Comparison of ENCODE assay signal across 10 mouse cellular contexts in genomic region chr12:117560450-117560849, GRCm38 (mm10). TPM values are rescaled to one million over a fixed set of nuclear protein-coding genes. Genes with fewer than 3 reads are reported as not detected.
DNase-seq lines count a peak whose midpoint lies in the region; ATAC-seq and TF ChIP-seq lines count a peak whose summit lies in the region.
"Had no signal": no experiment of that assay in that cellular context is flagged by ENCODE, and none has a peak within 500 bp of the region (broad histone marks: within the 10 kb centered on the region; RNA-seq: fewer than 3 reads in every experiment).

No protein-coding gene starts in this region.

- no peak for TF ChIP-seq POLR2A in lung, adult 2 months (IDR thresholded peaks at IDR 0.05; ENCODE audit: borderline replicate concordance, extremely low read depth, low read depth, low read length)

- no peaks in the 10 kb centered on the region for H3K4me1 ChIP-seq in intestine, embryonic 15.5 days (replicated peaks)
- H3K4me1 ChIP-seq in lung, adult 2 months (ENCODE audit: control insufficient read depth, insufficient read depth, low read length): peaks cover 5% of the 10 kb centered on the region
- H3K4me1 ChIP-seq in stomach, embryonic 15.5 days: no peaks in the 10 kb centered on the region
- H3K4me1 ChIP-seq in forebrain, embryonic 12.5 days: no peaks in the 10 kb centered on the region
- H3K4me1 ChIP-seq: embryonic facial prominence, embryonic 15.5 days had no signal

- no peak for TF ChIP-seq CTCF in lung, adult 2 months (IDR thresholded peaks at IDR 0.05; ENCODE audit: insufficient read depth, low read length)

- H3K9ac ChIP-seq in intestine, embryonic 15.5 days: no peak overlapping the region
- no peak overlapping the region for H3K9ac ChIP-seq in stomach, embryonic 15.5 days
- H3K9ac ChIP-seq in forebrain, embryonic 12.5 days: no peak overlapping the region
- H3K9ac ChIP-seq: embryonic facial prominence, embryonic 15.5 days had no signal

- peak; percentile 50 for ATAC-seq in intestine, embryonic 15.5 days
- peak; percentile 22; the same call in 1 of the 2 replicates for ATAC-seq in stomach, embryonic 15.5 days (ENCODE audit: insufficient read depth, low FRiP score, low read depth)
- ATAC-seq in forebrain, embryonic 12.5 days (ENCODE audit: low FRiP score): no peak
- ATAC-seq in activated CD4-positive, CD25-positive, alpha-beta regulatory T cell, adult 4 months: no peak
- ATAC-seq: Patski had no signal

- H3K27me3 ChIP-seq in intestine, embryonic 15.5 days (replicated peaks): no peaks in the 10 kb centered on the region
- no peaks in the 10 kb centered on the region for H3K27me3 ChIP-seq in stomach, embryonic 15.5 days (replicated peaks)
- no peaks in the 10 kb centered on the region for H3K27me3 ChIP-seq in forebrain, embryonic 12.5 days
- H3K27me3 ChIP-seq: embryonic facial prominence, embryonic 15.5 days; Patski had no signal

- WGBS in intestine, embryonic 15.5 days: 66% methylated on average over 11 of the region's 11 CpGs
- 34% methylated on average over 11 of the region's 11 CpGs for WGBS in lung, adult 2 months
- 67% methylated on average over 11 of the region's 11 CpGs for WGBS in stomach, embryonic 15.5 days
- WGBS in forebrain, embryonic 12.5 days: 87% methylated on average over 11 of the region's 11 CpGs

- DNase-seq in left cerebral cortex, postnatal 14 days (ENCODE audit: low spot score in 2 of 2): peak; percentile 32 to 43
- DNase-seq in left cerebral cortex, adult 18-20 months (ENCODE audit: low spot score in 2 of 2): no peak
- no peak for DNase-seq in lung, adult 2 months
- no peak for DNase-seq in thymus, postnatal 4 days

- H3K36me3 ChIP-seq in intestine, embryonic 15.5 days: no peaks in the 10 kb centered on the region
- H3K36me3 ChIP-seq in stomach, embryonic 15.5 days: no peaks in the 10 kb centered on the region
- no peaks in the 10 kb centered on the region for H3K36me3 ChIP-seq in forebrain, embryonic 12.5 days (replicated peaks)
- H3K36me3 ChIP-seq: embryonic facial prominence, embryonic 15.5 days had no signal

- H3K4me3 ChIP-seq in intestine, embryonic 15.5 days (replicated peaks): no peak overlapping the region
- H3K4me3 ChIP-seq in lung, adult 2 months (replicated peaks; ENCODE audit: extremely low read depth, low read depth, low read length): peak overlapping the region; percentile 3
- H3K4me3 ChIP-seq in stomach, embryonic 15.5 days (replicated peaks): no peak overlapping the region
- H3K4me3 ChIP-seq in forebrain, embryonic 12.5 days (replicated peaks): no peak overlapping the region
- H3K4me3 ChIP-seq: embryonic facial prominence, embryonic 15.5 days had no signal

- no peak overlapping the region for H3K4me2 ChIP-seq in intestine, embryonic 15.5 days (replicated peaks)
- no peak overlapping the region for H3K4me2 ChIP-seq in stomach, embryonic 15.5 days
- no peak overlapping the region for H3K4me2 ChIP-seq in forebrain, embryonic 12.5 days
- H3K4me2 ChIP-seq: embryonic facial prominence, embryonic 15.5 days had no signal

- H3K9me3 ChIP-seq in intestine, embryonic 15.5 days: no peaks in the 10 kb centered on the region
- no peaks in the 10 kb centered on the region for H3K9me3 ChIP-seq in stomach, embryonic 15.5 days
- H3K9me3 ChIP-seq in forebrain, embryonic 12.5 days: no peaks in the 10 kb centered on the region
- H3K9me3 ChIP-seq: embryonic facial prominence, embryonic 15.5 days had no signal

- intact Hi-C loops in left cerebral cortex, postnatal 14 days (cut with DNase I): no loop called here

- H3K27ac ChIP-seq in intestine, embryonic 15.5 days: no peak overlapping the region
- peak overlapping the region; percentile 40; the same call in 1 of the 2 replicates for H3K27ac ChIP-seq in stomach, embryonic 15.5 days
- no peak overlapping the region for H3K27ac ChIP-seq in forebrain, embryonic 12.5 days
- H3K27ac ChIP-seq: embryonic facial prominence, embryonic 15.5 days had no signal

RNA-seq across cellular contexts. Expression of gene Rapgef5, which starts 44.2 kb away (rescaled TPM):
- 100 to 1,000 TPM; 129 to 141 TPM for total RNA-seq in left cerebral cortex, postnatal 14 days (2021)
- 100 to 1,000 TPM; 151 to 174 TPM for total RNA-seq in left cerebral cortex, adult 18-20 months (2021)
- polyA plus RNA-seq in intestine, embryonic 15.5 days (2015; fragmentation: Nextera tagmentation; extraction: Ambion mirVana): 9.8 and 10.2 TPM in 2 replicates
- 43.3 and 56.6 TPM in 2 replicates for polyA plus RNA-seq in lung, adult 2 months (2012; rRNA removed)
- 10.4 and 10.9 TPM in 2 replicates for polyA plus RNA-seq in stomach, embryonic 15.5 days (2015; fragmentation: Nextera tagmentation; extraction: Ambion mirVana)
- 17.0 and 20.8 TPM in 2 replicates for polyA plus RNA-seq in forebrain, embryonic 12.5 days (2016; fragmentation: Nextera tagmentation; extraction: Ambion mirVana)
- under 1 TPM; 0.42 to 0.67 TPM for polyA plus RNA-seq in activated CD4-positive, CD25-positive, alpha-beta regulatory T cell, adult 4 months (2017; shearing (Covaris generic))

Comparison
In these comparisons a context has a peak if more than half of its experiments do, and no peak if none do; other contexts are left out.
1. DNase-seq: peak in left cerebral cortex, postnatal 14 days (2 of 2); none in left cerebral cortex, adult 18-20 months (0 of 2), lung, adult 2 months (single experiment) and thymus, postnatal 4 days (single experiment).
2. ATAC-seq: peak in intestine, embryonic 15.5 days (single experiment) and stomach, embryonic 15.5 days (single experiment); none in forebrain, embryonic 12.5 days (single experiment) and activated CD4-positive, CD25-positive, alpha-beta regulatory T cell, adult 4 months (single experiment).